Mouse (Mus musculus) midbrain, embryonic 11.5 days (tissue): ENCODE measurements around the gene Atp1a1. TPM values are rescaled to one million over a fixed set of nuclear protein-coding genes. Genes with fewer than 3 reads are reported as not detected.

Source experiments
- ATAC-seq: fragments of 200-750 bp; cut with Nextera tagmentation; 2 replicates; pipeline ENCODE4 v1.8.0; 2017; ENCODE audit warnings: moderate TSS enrichment, moderate library complexity; ENCODE audit not compliant: low FRiP score
- DNase-seq: peaks from one replicate; pipeline ENCODE4 v3.0.0; 2015; ENCODE audit warnings: low spot score; ENCODE audit errors: missing footprints
- H3K27ac ChIP-seq: fragments of 300-500 bp; sonication (generic); 2 replicates; pipeline ENCODE4 v1.5.1; 2014; ENCODE audit warnings: low read depth, low read length
- H3K27me3 ChIP-seq: fragments of 300-500 bp; sonication (generic); 2 replicates; pipeline ENCODE4 v1.6.1; 2014; ENCODE audit warnings: mild to moderate bottlenecking, low read length, moderate library complexity, mixed read lengths; ENCODE audit not compliant: control insufficient read depth, insufficient read depth
- H3K36me3 ChIP-seq: fragments of 300-500 bp; sonication (generic); 2 replicates; pipeline ENCODE4 v1.6.1; 2014; ENCODE audit warnings: mild to moderate bottlenecking, low read length, moderate library complexity, mixed read lengths; ENCODE audit not compliant: control insufficient read depth, insufficient read depth
- H3K4me1 ChIP-seq: fragments of 300-500 bp; sonication (generic); 2 replicates; pipeline ENCODE4 v1.6.1; 2014; ENCODE audit warnings: low read length; ENCODE audit not compliant: control insufficient read depth, insufficient read depth
- H3K4me2 ChIP-seq: fragments of 300-500 bp; sonication (generic); 2 replicates; pipeline ENCODE4 v1.6.1; 2014; ENCODE audit warnings: mild to moderate bottlenecking, moderate library complexity
- H3K4me3 ChIP-seq: fragments of 300-500 bp; sonication (generic); 2 replicates; pipeline ENCODE4 v1.5.1; 2014; ENCODE audit warnings: low read depth, low read length
- H3K9ac ChIP-seq: fragments of 300-500 bp; sonication (generic); 2 replicates; pipeline ENCODE4 v1.6.1; 2014; ENCODE audit warnings: low read length
- H3K9me3 ChIP-seq: fragments of 300-500 bp; sonication (generic); 2 replicates; pipeline ENCODE4 v1.6.1; 2016; ENCODE audit warnings: low read length; ENCODE audit not compliant: control insufficient read depth
- WGBS: fragments of 180-500 bp; shearing (Covaris S2); extraction: QIAGEN DNeasy Blood & Tissue Kit; methylation state at CpG from one replicate; pipeline ENCODE4 v1.1.7; 2014; 5-methylcytosine and 5-hydroxymethylcytosine counted together
- polyA plus RNA-seq: library from polyadenylated mRNA; unstranded; fragments of >200 nt; fragmentation: Nextera tagmentation; extraction: Ambion mirVana; gene quantifications from 2 replicates; pipeline ENCODE4 v1.2.1, GENCODE M21; 2014

Gene Atp1a1
- 81.3 and 87.0 TPM in 2 replicates for polyA plus RNA-seq

DNA sequence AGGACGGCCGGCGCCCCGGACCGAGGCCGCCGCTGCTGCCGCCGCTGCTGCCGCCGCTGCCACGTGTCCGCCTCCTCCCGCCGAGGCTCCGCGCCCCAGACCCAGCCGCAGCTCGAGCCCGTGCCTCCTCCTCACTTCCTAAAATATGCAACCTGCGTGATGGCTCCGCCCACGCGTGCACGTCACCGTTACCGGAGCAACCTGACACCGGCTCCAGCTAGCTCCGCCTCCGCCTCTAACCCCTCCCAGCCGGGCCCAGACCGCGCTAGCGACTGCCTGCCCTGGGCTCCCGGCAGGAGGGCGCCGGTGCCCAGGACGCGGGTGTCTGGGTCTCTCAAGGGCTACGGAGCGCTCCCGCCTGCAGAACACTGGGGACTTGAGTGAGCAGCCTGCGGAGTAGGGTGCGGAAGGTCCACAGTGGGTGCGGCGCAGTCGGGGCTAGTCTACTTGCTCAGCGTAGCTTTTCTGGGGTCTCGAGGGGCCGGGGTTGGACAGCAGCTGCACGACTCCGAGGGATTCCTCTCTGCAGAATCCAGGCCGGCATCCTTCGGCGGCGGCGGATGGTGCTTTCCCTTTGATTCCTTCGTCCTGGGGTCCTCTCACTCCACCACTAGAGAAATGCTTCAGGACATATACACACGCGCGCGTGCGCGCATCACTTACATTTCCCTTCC is at the start of gene Atp1a1:
Atp1a1 (minus strand) TSS at position 135 of the 674 bp plus-strand sequence.
- Histone ChIP-seq H3K36me3 (no peaks in the 10 kb centered on the region), H3K4me1 (peaks cover 35% of the 10 kb centered on the region), H3K27ac (peak within 1 kb of the TSS; percentile 95), H3K9ac (peak within 1 kb of the TSS; percentile 97), H3K27me3 (peaks cover 3% of the 10 kb centered on the region; the same call in 1 of the 2 replicates), H3K4me3 (peak within 1 kb of the TSS; percentile 82), H3K4me2 (peak within 1 kb of the TSS; percentile 75), H3K9me3 (no peaks in the 10 kb centered on the region)
- ATAC-seq, result peak; percentile 96
- DNase-seq, result peak; percentile 100
- under 1% methylated on average over 63 of the region's 64 CpGs for WGBS

GRCm38 (mm10) chr3:101653446-101653845 is 49.0 kb upstream of the Atp1a1 start:
- Histone ChIP-seq H3K4me1 (no peaks in the 10 kb centered on the region), H3K36me3 (no peaks in the 10 kb centered on the region), H3K27me3 (no peaks in the 10 kb centered on the region), H3K9me3 (no peaks in the 10 kb centered on the region), H3K4me2 (no peak overlapping the region), H3K9ac (no peak overlapping the region), H3K4me3 (no peak overlapping the region), H3K27ac (no peak overlapping the region)
- ATAC-seq (no peak), DNase-seq (no peak)
- 49% methylated on average over 7 of the region's 7 CpGs for WGBS

DNA sequence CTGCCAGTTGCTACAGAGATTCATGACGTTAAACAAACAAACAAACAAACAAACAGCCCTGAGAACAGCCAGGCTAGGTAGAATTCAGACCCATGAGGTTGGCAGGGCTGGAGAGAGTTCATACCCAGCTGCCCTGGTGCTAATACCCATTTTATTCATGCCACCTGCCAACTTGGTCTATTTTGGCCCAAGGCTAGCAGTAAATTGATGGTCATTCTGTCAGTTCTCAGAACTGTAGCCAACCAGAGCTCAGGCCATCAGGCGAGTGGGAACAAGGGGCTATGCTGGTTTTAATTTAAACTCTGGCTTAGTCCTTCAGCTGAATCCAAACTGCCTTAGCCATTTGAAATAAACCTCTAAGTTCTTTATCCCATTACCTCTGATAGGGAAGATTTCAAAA is 48.5 kb upstream of the Atp1a1 start:
- 83% methylated on average over 2 of the region's 2 CpGs for WGBS
- Histone ChIP-seq H3K27me3 (no peaks in the 10 kb centered on the region), H3K4me1 (no peaks in the 10 kb centered on the region), H3K9me3 (no peaks in the 10 kb centered on the region), H3K4me2 (no peak overlapping the region), H3K36me3 (no peaks in the 10 kb centered on the region), H3K27ac (no peak overlapping the region), H3K9ac (no peak overlapping the region), H3K4me3 (no peak overlapping the region)
- ATAC-seq (no peak), DNase-seq (no peak)

DNA sequence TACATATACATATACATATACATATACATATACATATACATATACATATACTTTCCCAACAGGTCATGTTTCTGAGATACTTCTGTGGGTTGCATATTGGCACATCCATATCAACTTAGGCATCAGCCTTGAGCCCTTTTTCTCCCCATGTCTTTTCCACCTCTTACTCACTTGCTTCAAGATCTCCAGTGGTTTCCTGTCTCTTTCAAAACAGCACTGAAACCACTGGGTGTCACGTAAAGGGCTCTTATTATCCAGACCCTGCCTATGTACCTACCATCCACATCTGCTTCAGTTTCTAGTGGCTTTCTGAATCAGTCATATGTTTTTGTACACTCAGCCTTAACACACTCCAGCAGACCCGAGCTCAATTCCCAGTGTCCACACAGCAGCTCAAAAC is 45.8 kb upstream of the Atp1a1 start:
- H3K4me3 ChIP-seq, result no peak overlapping the region
- no peak for ATAC-seq

GRCm38 (mm10) chr3:101649271-101649670 is 44.8 kb upstream of the Atp1a1 start:
- Histone ChIP-seq H3K4me3 (no peak overlapping the region), H3K4me1 (no peaks in the 10 kb centered on the region), H3K27me3 (no peaks in the 10 kb centered on the region), H3K9ac (no peak overlapping the region), H3K36me3 (no peaks in the 10 kb centered on the region), H3K9me3 (no peaks in the 10 kb centered on the region), H3K4me2 (no peak overlapping the region), H3K27ac (no peak overlapping the region)
- DNase-seq (no peak), ATAC-seq (no peak)
- 82% methylated on average over 2 of the region's 2 CpGs for WGBS

More for the DNA sequence above, 45.8 kb upstream of the Atp1a1 start:
- no peaks in the 10 kb centered on the region for H3K4me1 ChIP-seq
- H3K27ac ChIP-seq, result no peak overlapping the region
- H3K36me3 ChIP-seq, result no peaks in the 10 kb centered on the region
- 65% methylated on average over 2 of the region's 2 CpGs for WGBS
- DNase-seq, result no peak
- H3K4me2 ChIP-seq, result no peak overlapping the region
- H3K9me3 ChIP-seq, result no peaks in the 10 kb centered on the region
- H3K27me3 ChIP-seq, result no peaks in the 10 kb centered on the region
- no peak overlapping the region for H3K9ac ChIP-seq

DNA sequence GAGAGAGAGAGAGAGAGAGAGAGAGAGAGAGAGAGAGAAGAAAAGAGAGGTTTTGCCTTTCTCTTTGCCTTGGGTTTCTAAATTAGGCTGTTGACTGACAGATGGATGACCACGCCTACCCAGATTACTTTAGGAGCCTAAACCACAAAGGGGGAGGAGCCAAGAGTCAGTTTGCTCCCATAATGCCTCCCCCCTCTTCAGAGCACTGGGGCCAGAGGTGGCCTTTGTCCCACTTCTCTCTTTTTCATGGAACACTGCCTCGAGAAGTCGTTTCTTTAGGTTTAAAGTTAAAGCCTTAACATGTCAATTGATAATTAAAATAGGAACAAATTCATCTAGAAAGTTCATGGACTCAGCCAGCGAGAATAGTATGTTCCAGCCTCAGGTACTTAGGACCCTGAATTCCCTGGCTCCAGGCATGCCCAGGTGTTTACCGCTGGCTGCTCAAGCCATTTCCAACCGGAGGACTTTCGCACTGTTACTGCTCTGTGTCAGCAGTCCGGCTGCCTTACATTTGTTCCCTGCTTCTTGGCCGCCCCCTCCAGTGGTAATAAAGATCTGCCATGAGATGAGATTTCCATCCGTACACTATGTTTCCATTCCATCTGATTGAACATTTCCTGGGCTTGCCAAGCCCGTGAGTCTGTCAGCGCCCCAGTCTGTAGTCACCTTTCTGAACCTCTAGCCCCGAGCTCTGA is 43.8 kb upstream of the Atp1a1 start:
- Histone ChIP-seq H3K9me3 (no peaks in the 10 kb centered on the region), H3K4me3 (no peak overlapping the region), H3K4me2 (no peak overlapping the region), H3K9ac (no peak overlapping the region), H3K36me3 (no peaks in the 10 kb centered on the region), H3K4me1 (no peaks in the 10 kb centered on the region), H3K27me3 (no peaks in the 10 kb centered on the region), H3K27ac (no peak overlapping the region)
- DNase-seq (no peak), ATAC-seq (no peak)
- WGBS, result 74% methylated on average over 13 of the region's 13 CpGs

DNA sequence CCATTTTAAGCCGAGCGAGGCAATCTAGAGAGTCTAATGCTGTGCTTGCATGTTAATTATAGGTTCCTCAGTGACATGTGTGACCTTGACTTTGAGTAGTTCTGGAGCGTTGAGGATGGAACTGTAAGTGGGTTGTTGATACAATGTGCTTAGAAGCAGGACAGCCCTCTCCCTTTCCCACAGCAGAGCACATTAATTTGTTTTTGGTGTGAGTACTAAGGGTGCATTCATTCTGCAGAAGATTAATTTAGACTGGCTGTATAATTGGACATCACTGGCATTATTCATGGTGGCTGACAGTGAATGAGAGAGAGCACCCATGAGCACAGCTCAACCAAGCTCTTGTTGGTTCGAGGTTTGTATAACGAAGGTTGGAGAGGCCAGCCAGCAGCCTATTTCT is 42.3 kb upstream of the Atp1a1 start:
- H3K4me1 ChIP-seq, result no peaks in the 10 kb centered on the region
- H3K27me3 ChIP-seq, result no peaks in the 10 kb centered on the region
- no peak overlapping the region for H3K27ac ChIP-seq
- no peak overlapping the region for H3K4me2 ChIP-seq
- DNase-seq, result no peak
- 81% methylated on average over 5 of the region's 5 CpGs for WGBS
- H3K9ac ChIP-seq, result no peak overlapping the region
- ATAC-seq, result no peak
- H3K4me3 ChIP-seq, result no peak overlapping the region
- H3K9me3 ChIP-seq, result no peaks in the 10 kb centered on the region
- H3K36me3 ChIP-seq, result no peaks in the 10 kb centered on the region

DNA sequence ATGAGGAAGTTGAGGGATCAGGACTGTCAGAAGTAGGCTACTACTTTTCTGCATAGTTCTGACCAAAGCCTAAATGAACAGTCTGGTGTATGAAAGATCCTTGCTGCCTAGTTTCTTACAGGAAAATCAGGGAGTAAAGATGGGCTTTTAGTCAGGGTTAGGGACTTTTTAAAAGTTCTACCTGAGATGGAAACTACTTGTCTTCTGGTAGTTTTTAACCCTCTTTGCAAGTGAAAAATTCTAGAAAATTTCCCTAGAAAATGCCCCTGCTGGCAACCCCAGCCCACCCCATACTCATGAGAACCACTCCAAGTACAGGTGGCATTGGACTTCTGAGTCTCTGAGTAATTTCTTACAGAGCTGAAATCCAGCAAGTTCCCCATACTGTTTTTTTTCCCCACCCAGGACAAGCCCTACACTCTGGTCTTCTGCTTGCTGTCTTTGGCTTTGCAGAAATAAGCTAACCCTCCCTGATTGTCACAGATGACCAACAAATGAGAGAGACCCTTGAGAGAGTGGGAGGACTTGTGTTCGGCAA is 41.2 kb upstream of the Atp1a1 start:
- no peak overlapping the region for H3K9ac ChIP-seq
- no peaks in the 10 kb centered on the region for H3K4me1 ChIP-seq
- H3K36me3 ChIP-seq, result no peaks in the 10 kb centered on the region
- DNase-seq, result no peak
- ATAC-seq, result no peak
- 85% methylated on average over 1 of the region's 1 CpGs for WGBS
- H3K4me2 ChIP-seq, result no peak overlapping the region
- no peak overlapping the region for H3K4me3 ChIP-seq
- no peaks in the 10 kb centered on the region for H3K27me3 ChIP-seq
- H3K27ac ChIP-seq, result no peak overlapping the region
- no peaks in the 10 kb centered on the region for H3K9me3 ChIP-seq

GRCm38 (mm10) chr3:101644062-101644802 is 39.7 kb upstream of the Atp1a1 start:
- ATAC-seq (no peak), DNase-seq (no peak)
- H3K36me3 ChIP-seq, result no peaks in the 10 kb centered on the region
- H3K4me2 ChIP-seq, result no peak overlapping the region
- no peaks in the 10 kb centered on the region for H3K27me3 ChIP-seq
- H3K27ac ChIP-seq, result no peak overlapping the region
- no peaks in the 10 kb centered on the region for H3K9me3 ChIP-seq
- 78% methylated on average over 4 of the region's 4 CpGs for WGBS
- no peaks in the 10 kb centered on the region for H3K4me1 ChIP-seq
- no peak overlapping the region for H3K9ac ChIP-seq
- H3K4me3 ChIP-seq, result no peak overlapping the region
